Mouse (Mus musculus) thymus, postnatal 10 days (tissue): ENCODE measurements around the gene Camk2n1.

Source experiments
- DNase-seq, 2 experiments: peaks; one replicate each; pipeline ENCODE4 v3.0.0; 2021; ENCODE audit warnings: low spot score in 2 of 2

Camk2n1 gene

GRCm38 (mm10) chr4:138464667-138465353 is 10.7 kb downstream of the Camk2n1 start:
- DNase-seq, result no peak

GRCm38 (mm10) chr4:138465446-138465845 is 11.3 kb downstream of the Camk2n1 start:
- no peak for DNase-seq

- no peak for DNase-seq
These were observed 12.6 kb downstream of the Camk2n1 start for GRCm38 (mm10) chr4:138466690-138467089.

DNA sequence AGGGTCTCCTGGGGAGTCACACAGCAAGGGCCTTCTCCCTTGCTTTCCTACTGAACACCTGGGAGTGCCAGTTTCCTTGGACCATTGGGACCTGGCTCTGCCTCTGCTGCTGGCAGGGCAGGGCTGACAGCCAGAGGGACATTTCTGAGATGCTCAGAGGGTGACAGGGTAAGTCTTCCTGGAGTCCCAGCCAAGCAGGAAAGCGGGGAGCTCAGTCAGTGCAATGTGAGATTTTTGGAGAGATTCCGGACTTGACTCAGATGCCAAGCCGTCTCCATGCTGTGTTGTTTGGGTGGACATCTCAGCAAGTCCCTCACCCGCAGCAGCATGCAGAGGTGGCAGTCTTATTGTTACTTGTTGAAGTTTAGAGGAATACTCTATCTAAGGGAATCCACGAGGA is 13.3 kb downstream of the Camk2n1 start:
- no peak for DNase-seq

- DNase-seq, result no peak
These were observed 15.0 kb downstream of the Camk2n1 start for GRCm38 (mm10) chr4:138469080-138469479.

DNA sequence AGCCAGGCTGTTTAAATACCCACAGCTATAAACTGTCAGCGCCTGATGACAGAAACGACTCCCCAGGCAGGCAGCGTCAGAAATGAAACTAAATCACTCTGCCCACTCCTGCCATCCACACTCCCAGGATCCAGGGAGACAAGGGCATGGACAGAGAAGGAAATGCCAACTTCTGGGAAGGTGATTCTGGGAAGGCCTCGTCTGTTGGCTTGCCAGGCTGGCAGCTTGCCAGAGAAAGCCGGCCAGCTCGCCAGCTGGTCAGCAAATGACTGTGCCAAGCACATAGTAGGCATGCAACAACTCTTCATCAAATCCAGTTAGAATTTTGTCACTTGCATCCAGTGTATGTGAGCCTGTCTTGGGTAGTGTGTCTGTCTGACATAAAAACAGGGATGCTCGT is 17.1 kb downstream of the Camk2n1 start:
- DNase-seq, result no peak

GRCm38 (mm10) chr4:138479595-138479994 is 25.5 kb downstream of the Camk2n1 start:
- no peak for DNase-seq

DNA sequence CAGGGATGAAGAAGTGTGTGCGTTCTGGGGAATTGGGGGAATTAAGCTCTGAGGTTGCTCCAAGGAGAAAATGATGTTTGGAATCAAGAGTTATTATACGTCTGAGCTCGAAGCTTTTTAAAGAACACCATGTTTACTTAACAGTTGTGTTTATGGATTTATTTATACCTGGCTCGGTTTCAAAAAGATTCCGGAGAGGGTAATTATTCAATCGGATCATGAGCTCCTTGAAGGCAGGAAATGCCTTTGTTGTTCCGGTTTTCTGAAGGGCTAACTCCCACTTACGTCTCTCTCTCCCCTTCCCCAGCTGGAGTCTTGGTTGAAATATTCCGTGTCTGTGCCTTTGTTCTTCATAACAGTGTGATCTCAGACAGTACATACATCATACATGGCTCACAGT is 26.8 kb downstream of the Camk2n1 start:
- no peak for DNase-seq

DNA sequence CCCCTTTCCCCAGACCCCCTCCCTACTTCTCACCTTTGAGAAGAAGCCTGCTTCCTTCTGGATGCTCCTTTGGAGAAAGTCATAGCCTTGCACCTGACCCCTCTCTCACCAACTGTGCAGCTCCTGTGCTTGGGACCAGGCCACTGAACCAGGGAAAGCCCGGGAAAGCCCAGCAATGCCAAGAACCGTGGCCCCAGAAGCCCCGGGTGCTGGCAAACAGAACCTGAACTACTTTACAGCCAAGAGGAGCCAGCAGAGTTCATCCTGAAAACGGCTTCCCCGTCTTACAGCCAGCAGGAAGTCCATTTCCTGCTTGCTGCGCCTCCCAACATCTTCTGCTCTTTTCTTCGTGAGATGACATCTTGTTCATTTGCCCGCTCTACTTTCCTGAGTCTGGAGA is 28.6 kb downstream of the Camk2n1 start:
- no peak for DNase-seq

DNA sequence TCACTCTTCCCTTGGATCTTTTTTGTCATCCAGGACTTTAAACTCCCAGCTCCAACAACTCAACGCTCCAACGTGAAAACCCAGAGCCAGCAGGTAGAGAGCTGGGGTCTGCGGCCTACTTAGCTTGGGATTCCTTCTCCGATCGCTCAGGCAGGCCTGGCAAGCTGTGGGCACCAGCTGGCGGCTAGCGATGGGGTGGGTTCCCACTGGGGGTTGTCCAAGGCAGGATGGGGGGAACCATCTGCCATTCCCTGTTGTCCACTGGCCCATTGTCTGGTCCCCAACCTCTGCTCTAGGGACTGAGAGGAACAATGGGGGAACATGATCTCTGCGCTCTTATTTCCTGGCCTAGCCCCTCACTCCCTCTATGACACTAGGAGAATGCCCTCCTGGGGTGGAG is 34.1 kb downstream of the Camk2n1 start:
- DNase-seq, result no peak

DNA sequence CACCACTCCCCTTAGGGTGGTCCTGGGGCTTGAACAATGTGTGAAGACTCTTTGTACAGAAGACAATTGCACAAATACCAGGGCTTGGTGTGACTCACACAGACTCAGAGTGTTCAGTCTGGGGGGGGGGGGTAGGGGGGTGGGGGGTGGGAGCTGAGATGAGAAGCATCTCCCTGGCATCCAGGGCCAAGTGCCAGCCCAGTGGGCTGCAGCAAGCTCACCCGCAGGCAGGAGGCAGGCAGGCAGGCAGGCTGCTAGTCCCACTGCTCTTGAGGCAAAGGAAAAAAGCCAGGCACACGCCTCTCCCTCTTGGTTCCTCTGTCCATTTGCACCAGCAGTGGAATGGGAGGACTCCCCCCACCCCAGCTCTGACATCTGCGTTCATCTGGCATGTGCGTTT is 37.0 kb downstream of the Camk2n1 start:
- DNase-seq, result no peak

DNA sequence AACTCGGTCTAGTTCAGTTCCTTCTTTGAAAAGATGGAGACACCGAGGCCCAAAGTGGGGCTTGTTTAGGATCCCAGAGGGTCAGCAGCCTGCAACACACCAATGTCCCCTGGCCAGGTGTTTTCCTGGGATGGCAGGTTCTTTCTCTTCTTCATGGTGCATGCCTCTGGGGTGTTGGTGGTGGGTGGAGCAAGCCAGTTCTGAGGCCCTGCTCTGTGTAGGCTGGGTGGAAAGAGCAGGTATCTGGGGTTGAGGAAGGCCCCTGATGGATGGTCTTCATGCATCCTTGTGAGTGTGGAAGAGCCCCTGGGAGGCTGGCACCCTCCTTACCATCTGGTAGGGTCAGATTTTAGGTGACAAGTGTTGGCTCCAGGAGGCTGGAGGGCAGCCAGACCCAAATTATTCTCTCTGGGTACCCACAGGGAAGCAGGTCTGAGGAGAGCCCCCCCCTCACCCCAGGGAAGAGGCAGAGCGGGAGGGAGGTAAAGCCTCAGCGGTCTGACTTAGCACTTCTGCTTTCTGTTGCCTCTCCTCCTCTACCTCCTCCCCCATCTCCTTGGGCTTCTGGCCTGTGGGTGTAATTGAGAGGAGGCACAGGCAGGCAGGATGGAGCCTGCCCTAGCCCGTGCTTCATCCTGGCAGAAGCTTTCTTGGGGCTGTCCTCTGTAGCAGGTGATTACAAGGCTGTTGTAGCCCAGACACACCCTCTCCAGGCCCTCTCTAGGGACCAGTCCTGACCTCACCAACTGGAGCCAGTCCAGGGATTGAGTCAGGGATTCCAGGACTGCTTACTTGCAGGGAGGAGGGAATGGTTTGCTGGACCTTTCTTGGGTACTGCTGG is 39.3 kb downstream of the Camk2n1 start:
- DNase-seq, result no peak

DNA sequence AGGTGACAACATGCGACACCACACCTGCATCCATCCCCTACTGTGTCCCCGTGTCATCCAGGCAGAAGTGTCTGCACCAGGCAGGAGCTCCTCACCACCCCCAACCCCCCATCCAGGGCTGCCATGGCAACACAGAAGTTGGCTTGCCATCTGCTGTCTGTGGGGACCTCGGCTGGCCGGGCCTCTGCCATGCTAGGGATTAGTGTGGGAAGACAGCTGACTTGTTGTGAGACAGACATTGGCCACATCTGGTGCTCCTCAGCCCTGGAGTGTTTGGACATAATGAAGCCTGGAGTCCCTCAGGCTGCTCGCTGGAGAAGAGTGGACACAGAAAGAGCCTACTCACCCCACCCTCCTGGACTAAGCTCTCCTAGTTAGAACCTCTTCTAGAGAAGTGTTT is 40.8 kb downstream of the Camk2n1 start:
- DNase-seq, result no peak

DNA sequence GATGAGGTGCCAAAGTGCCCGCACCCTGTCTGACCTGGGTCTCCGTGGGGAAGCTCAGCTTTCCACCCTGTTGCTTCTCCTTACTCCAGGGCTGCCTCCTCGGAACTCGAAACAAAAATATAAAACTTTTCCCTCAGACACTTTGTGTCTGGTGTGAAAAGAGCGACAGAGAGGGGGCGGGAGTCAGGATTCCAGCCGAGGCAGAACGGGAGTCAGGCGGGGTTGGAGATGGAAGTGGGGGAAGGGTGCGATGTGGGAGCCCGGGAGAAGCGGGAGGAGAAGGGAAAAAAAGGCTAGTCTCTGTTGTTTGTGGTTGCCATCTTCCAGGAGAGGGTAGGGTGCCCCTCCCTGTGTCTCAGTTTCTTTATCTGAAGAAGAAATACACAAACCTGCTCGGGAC is 41.7 kb downstream of the Camk2n1 start:
- no peak for DNase-seq

DNA sequence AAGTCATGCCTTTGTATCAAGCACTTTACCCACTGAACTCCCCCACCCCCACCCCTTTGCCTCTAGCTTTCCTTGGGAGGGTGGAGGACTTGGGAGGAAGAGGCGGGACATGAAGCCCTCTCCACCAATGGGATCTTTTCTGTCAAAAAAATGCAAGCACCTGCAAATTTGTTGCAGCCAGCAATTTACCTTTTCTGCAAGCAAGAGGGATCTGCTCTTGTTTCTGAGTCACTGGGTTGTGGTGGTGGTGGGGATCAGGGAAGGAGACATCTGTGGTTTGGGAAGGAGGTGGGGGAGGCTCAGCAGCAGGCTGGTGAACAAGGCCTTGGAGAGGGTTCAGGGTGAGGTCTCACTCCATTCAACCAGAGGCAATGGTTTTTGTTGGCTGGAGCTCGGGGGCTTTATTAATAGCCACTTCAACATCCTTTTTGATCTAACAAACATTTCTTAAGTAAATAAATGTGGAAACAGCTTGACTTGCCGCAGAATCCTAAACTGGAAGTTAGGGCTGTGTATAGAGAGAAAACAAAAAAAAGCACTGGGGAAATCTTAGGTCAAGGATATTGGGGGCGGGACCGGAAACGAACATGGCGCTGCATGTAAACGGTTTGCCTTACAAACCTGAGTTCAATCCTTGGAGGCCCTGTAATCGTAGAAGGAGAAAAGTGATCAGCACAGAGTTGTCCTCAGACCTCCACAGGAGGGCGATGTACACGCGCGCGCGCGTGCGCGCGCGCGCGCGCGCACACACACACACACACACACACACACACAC is 42.8 kb downstream of the Camk2n1 start:
- no peak for DNase-seq

- DNase-seq, result no peak
These were observed 45.9 kb downstream of the Camk2n1 start for GRCm38 (mm10) chr4:138499856-138500645.

GRCm38 (mm10) chr4:138501048-138501447 is 46.9 kb downstream of the Camk2n1 start:
- DNase-seq, result no peak

GRCm38 (mm10) chr4:138504632-138505101 is 50.6 kb downstream of the Camk2n1 start:
- no peak for DNase-seq

- peak in 1 of 2 experiments; percentile 15 for DNase-seq
These were observed 51.2 kb downstream of the Camk2n1 start for GRCm38 (mm10) chr4:138505171-138505870.

DNA sequence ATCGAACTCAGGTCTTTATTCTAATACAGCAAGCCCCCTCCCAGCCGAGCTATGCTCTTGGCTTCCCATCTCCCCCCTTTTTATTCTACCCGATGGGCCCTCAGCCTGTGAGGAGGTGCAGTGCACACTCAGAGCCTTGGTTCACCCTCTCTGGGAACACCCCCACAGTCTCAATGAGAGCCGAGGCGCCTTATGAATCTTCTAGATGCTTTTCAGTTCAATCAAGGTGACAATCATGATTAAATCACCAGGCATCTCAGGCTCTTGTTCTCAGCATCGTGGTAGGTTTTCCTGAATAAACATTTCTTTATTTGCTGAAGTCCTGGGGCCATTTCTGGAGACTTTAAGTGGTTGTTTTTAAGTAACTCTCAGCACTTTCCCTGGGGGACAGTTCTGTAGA is 53.8 kb downstream of the Camk2n1 start:
- DNase-seq, result no peak
